Mouse (Mus musculus) heart, postnatal 0 days (tissue): ENCODE measurements around the gene Fam129c. TPM values are rescaled to one million over a fixed set of nuclear protein-coding genes. Genes with fewer than 3 reads are reported as not detected.

Experiments
- ATAC-seq: fragments of 200-750 bp; cut with Nextera tagmentation; 2 replicates; pipeline ENCODE4 v1.8.0; 2017; ENCODE audit warnings: low read depth, moderate number of reproducible peaks, moderate library complexity; ENCODE audit not compliant: insufficient read depth
- DNase-seq: peaks from one replicate; pipeline ENCODE4 v3.0.0-alpha.2; 2016; ENCODE audit warnings: low spot score
- H3K27ac ChIP-seq: fragments of 300-500 bp; sonication (generic); 2 replicates; pipeline ENCODE4 v1.5.1; 2014; ENCODE audit warnings: low read depth, mild to moderate bottlenecking
- H3K27me3 ChIP-seq: fragments of 300-500 bp; sonication (generic); 2 replicates; pipeline ENCODE4 v1.6.1; 2014; ENCODE audit warnings: low read length, mixed read lengths; ENCODE audit not compliant: control insufficient read depth, insufficient read depth
- H3K36me3 ChIP-seq: fragments of 300-500 bp; sonication (generic); replicated peaks from 2 replicates; pipeline ENCODE4 v1.6.1; 2014; ENCODE audit warnings: low read length, mixed read lengths; ENCODE audit not compliant: control insufficient read depth, insufficient read depth
- H3K4me1 ChIP-seq: fragments of 300-500 bp; sonication (generic); 2 replicates; pipeline ENCODE4 v1.6.1; 2014; ENCODE audit warnings: antibody characterized with exemption; ENCODE audit not compliant: control insufficient read depth, insufficient read depth
- H3K4me2 ChIP-seq: fragments of 300-500 bp; sonication (generic); 2 replicates; pipeline ENCODE4 v1.6.1; 2014; ENCODE audit warnings: low read depth, mild to moderate bottlenecking, low read length, moderate library complexity
- H3K4me3 ChIP-seq: fragments of 300-500 bp; sonication (generic); 2 replicates; pipeline ENCODE4 v1.5.1; 2014; ENCODE audit warnings: low read depth, low read length
- H3K9ac ChIP-seq: fragments of 300-500 bp; sonication (generic); replicated peaks from 2 replicates; pipeline ENCODE4 v1.6.1; 2014; ENCODE audit warnings: low read depth, low read length, mixed read lengths
- H3K9me3 ChIP-seq: fragments of 300-500 bp; sonication (generic); replicated peaks from 2 replicates; pipeline ENCODE4 v1.6.1; 2016; ENCODE audit warnings: low read length; ENCODE audit not compliant: control insufficient read depth
- CTCF ChIP-seq: IDR thresholded peaks from 2 replicates; pipeline ENCODE4 v1.5.1; 2016; ENCODE audit warnings: antibody characterized with exemption, control low read depth, low read depth
- EP300 ChIP-seq: IDR thresholded peaks from 2 replicates; pipeline ENCODE4 v1.6.1; 2016; ENCODE audit warnings: antibody characterized with exemption, low read depth
- WGBS: fragments of 180-500 bp; shearing (Covaris S2); extraction: QIAGEN DNeasy Blood & Tissue Kit; methylation state at CpG from one replicate; pipeline ENCODE4 v1.1.7; 2014; 5-methylcytosine and 5-hydroxymethylcytosine counted together
- polyA plus RNA-seq: library from polyadenylated mRNA; unstranded; fragments of >200 nt; fragmentation: Nextera tagmentation; extraction: Ambion mirVana; gene quantifications from 2 replicates; pipeline ENCODE4 v1.2.1, GENCODE M21; 2015
- total RNA-seq: library from RNA; depleted of rRNA; stranded (reverse); fragments of >200 nt; gene quantifications from 2 replicates; pipeline ENCODE4 v1.2.3, GENCODE M21; 2014; ENCODE audit warnings: low replicate concordance

The Fam129c gene
- total and polyA plus RNA-seq, 2 experiments from 2014 or later: 0.59 to 12.6 TPM

DNA sequence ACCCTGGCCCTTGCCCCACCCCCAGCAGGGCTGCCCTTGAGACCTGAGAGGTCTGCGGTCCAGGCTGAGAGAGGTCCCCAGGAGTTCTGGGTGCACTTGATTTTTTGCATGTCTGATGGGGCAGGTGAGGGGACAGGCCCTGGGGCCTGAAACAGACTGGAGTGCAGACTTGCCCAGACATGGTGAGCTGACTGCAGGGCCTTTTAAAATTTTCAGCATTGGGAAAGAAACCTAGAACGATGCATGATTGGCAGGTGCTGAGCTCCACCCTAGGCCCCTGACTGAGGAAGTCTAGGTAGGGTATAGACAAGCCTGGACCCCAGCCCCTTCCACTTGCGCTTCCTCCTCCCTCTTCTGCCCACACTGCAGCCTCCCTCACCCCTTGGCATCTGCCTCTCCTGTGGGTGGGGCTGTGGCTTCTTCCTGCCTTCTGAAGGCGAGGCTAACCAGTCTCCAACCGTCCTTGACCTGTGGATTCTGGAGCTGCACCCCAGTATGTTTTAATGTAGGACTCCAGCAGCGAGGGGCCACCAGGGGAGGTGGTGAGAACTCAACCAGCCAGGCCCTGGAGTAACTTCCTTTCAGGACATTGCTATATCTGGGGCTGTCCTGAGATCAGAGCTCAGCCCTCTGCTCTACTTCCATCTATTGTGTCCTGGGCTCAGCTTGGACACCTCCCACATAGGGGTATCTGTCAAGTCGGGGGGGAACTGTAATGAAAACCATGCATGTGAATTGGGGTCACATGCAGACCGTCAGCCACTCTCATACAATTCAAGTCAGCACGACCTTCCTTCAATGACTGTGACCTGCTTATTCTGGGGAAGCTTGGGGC is 30.0 kb downstream of the Fam129c start:
- DNase-seq (peak; percentile 40), ATAC-seq (peak; percentile 39; the same call in 1 of the 2 replicates)
- TF ChIP-seq CTCF: peak; percentile 4; the same call in 1 of the 2 replicates
- TF ChIP-seq EP300: no peak
- Histone ChIP-seq H3K9me3 (peaks cover 14% of the 10 kb centered on the region), H3K4me1 (peaks cover 15% of the 10 kb centered on the region), H3K4me3 (no peak overlapping the region), H3K4me2 (no peak overlapping the region), H3K27me3 (peaks cover 17% of the 10 kb centered on the region), H3K36me3 (peaks cover 37% of the 10 kb centered on the region), H3K9ac (no peak overlapping the region), H3K27ac (peak overlapping the region; percentile 88)
- WGBS: 37% methylated on average over 9 of the region's 9 CpGs

DNA sequence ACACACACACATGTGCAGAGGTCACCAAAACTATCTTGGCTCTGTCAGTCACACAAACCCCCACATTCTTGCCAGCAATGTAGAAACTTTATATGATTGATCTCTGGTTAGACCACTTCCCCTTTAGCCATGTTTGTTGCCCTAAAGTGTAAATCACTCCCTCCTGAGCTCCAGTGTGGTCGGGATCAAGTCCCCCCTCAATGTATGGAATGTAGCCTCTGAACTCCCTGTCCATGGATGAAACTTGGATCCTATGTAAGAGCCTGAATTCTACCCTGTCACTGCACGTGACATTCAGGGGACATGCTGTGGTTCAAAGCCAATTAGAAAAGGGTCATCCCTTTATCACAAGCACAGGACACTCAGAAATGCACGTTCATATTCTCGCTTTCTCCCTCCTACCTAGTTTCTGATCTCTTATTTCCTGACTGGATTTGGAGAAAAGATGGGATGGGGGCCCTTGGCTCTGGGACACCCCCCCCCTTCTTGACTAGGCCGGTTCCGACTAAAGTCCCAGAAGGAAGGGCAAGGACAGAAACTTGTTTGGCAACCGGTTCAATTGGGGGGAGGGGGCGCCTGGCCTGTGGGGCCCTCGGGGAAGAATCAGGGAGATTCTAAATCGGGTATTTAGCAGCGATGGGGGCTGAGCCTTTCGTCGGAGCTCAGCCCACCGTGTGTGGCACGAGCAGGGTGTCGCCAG is 31.1 kb downstream of the Fam129c start:
- Histone ChIP-seq H3K27me3 (peaks cover 26% of the 10 kb centered on the region), H3K4me1 (peaks cover 15% of the 10 kb centered on the region), H3K36me3 (peaks cover 26% of the 10 kb centered on the region), H3K4me2 (peak overlapping the region; percentile 86), H3K9ac (peak overlapping the region; percentile 44), H3K27ac (peak overlapping the region; percentile 88), H3K9me3 (peaks cover 3% of the 10 kb centered on the region), H3K4me3 (peak overlapping the region; percentile 56)
- no peak for DNase-seq
- TF ChIP-seq CTCF (no peak), EP300 (no peak)
- no peak for ATAC-seq
- 8% methylated on average over 16 of the region's 16 CpGs for WGBS

DNA sequence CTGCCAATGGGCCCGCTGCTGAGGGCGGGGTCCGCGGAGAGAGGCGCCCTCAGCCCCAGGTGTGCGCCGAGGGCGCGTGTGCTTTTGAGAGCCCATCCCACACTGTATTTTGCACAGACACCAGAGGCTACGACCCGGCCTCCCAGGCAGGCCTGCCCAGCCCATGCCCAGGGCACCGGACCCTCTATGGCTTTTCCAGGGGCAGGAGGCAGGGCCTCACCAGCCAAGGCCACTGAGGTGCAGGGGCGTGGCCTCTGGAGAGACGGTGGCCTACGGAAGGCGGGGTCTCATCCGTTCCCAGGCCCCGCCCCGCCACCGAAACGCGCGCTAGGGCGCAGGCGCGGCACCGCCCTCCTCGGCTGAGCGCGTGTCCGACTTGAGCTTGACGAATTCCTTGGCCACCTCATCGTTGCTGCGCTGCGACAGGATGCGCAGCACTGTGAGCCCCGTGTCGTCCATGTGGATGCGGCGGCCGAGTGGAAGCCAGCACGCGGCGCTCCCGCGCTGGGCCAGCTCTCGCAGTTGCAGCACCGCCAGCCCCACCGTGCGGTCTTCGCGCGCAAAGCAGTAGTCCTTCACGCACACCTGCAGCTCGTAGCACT is 31.7 kb downstream of the Fam129c start:
- peak overlapping the region; percentile 44 for H3K9ac ChIP-seq
- no peaks in the 10 kb centered on the region for H3K9me3 ChIP-seq
- DNase-seq (peak; percentile 76), ATAC-seq (peak; percentile 86)
- peaks cover 19% of the 10 kb centered on the region for H3K4me1 ChIP-seq
- H3K36me3 ChIP-seq: peaks cover 20% of the 10 kb centered on the region
- peak overlapping the region; percentile 86 for H3K4me2 ChIP-seq
- no peak for TF ChIP-seq EP300
- peak; percentile 41 for TF ChIP-seq CTCF
- peak overlapping the region; percentile 56 for H3K4me3 ChIP-seq
- WGBS: under 1% methylated on average over 55 of the region's 55 CpGs
- H3K27ac ChIP-seq: peak overlapping the region; percentile 88
- H3K27me3 ChIP-seq: peaks cover 32% of the 10 kb centered on the region

DNA sequence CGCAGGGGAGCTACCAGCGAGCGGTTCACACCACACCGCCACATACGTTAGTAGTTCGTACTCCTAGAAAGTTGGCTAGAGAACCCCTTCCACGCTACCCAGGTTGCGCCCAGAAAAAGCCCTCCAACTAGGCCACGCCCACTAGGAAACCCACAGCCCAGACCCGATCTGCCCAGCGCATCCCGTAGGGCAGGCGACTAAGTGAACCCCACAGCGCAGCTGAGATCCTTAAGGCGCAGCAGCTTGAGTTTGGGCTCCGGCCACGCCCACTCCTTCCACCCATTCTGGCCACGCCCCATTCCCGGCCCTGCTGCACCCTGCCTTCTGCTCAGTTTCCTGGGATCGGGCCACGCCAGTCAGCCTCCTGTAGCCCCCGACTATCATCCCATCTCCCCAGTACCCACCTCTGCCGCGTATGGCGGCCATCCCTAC is 32.3 kb downstream of the Fam129c start:
- peak overlapping the region; percentile 86 for H3K4me2 ChIP-seq
- ATAC-seq (peak; percentile 7; the same call in 1 of the 2 replicates), DNase-seq (no peak)
- peak overlapping the region; percentile 26; the same call in 1 of the 2 replicates for H3K27ac ChIP-seq
- no peak overlapping the region for H3K9ac ChIP-seq
- peaks cover 38% of the 10 kb centered on the region for H3K27me3 ChIP-seq
- no peak for TF ChIP-seq CTCF
- no peak for TF ChIP-seq EP300
- H3K4me3 ChIP-seq: peak overlapping the region; percentile 56
- no peaks in the 10 kb centered on the region for H3K9me3 ChIP-seq
- 5% methylated on average over 25 of the region's 25 CpGs for WGBS
- peaks cover 14% of the 10 kb centered on the region; the same call in 1 of the 2 replicates for H3K36me3 ChIP-seq
- H3K4me1 ChIP-seq: peaks cover 22% of the 10 kb centered on the region

DNA sequence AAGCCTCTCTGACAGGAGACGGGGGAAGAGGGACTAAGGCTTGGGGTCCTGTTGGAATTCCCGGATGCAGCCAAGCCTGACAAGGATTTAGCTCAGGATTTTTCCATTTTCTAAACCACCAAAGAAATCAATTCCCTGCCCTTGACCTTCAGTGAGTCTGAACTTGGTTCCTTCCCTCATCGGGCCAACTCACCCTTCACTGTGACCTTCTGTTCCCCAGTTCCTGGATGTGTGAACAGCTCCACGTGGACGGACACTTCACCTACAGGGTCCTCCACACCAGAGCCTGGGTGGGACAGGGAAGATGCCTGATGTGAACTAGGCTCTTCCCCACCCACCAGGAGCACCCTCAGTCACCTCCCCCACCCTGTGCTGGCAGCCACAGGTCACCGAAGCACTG is 33.3 kb downstream of the Fam129c start:
- Histone ChIP-seq H3K4me2 (no peak overlapping the region), H3K36me3 (peaks cover 5% of the 10 kb centered on the region; the same call in 1 of the 2 replicates), H3K27me3 (peaks cover 43% of the 10 kb centered on the region), H3K27ac (no peak overlapping the region), H3K9ac (no peak overlapping the region), H3K4me1 (peaks cover 22% of the 10 kb centered on the region), H3K4me3 (no peak overlapping the region), H3K9me3 (no peaks in the 10 kb centered on the region)
- DNase-seq: no peak
- TF ChIP-seq EP300 (no peak), CTCF (no peak)
- no peak for ATAC-seq
- 73% methylated on average over 6 of the region's 6 CpGs for WGBS
